Mouse (Mus musculus) thymus, postnatal 0 days (tissue): ENCODE measurements around the gene Pus7. TPM values are rescaled to one million over a fixed set of nuclear protein-coding genes. Genes with fewer than 3 reads are reported as not detected.

Experiments used
- polyA plus RNA-seq: library from polyadenylated mRNA; unstranded; fragments of >200 nt; fragmentation: Nextera tagmentation; extraction: Ambion mirVana; gene quantifications from 2 replicates; pipeline ENCODE4 v1.2.1, GENCODE M21; 2015

Gene Pus7
- polyA plus RNA-seq, 1 experiment from 2014 or later, result 20.7 TPM

Other genes starting within 250 kb of the Pus7 start
- 48.3 and 56.4 TPM in 2 replicates for gene Srpk2, start 99.1 kb downstream of the Pus7 start, polyA plus RNA-seq
- 20.8 and 28.3 TPM in 2 replicates for gene Rint1, start 4.0 kb upstream of the Pus7 start, polyA plus RNA-seq
- gene Tomm7, start 60.5 kb upstream of the Pus7 start, polyA plus RNA-seq, result 193 and 208 TPM in 2 replicates
- gene Fam126a, start 247.0 kb upstream of the Pus7 start, polyA plus RNA-seq, result 8.0 and 8.1 TPM in 2 replicates